Mouse (Mus musculus): ENCODE results near the gene Ssmem1. TPM values are rescaled to one million over a fixed set of nuclear protein-coding genes. Genes with fewer than 3 reads are reported as not detected.
A peak's percentile ranks its signal among the peaks of the same experiment; 100 is the strongest.

The Ssmem1 gene
- polyA plus RNA-seq, 1 experiment from 2014 or later: not detected

GRCm38 (mm10) chr6:30486504-30486903 lies 23.1 kb upstream of the Ssmem1 start:
- 96% methylated on average over 6 of the region's 6 CpGs for WGBS (ENCODE audit: missing documents)
- Histone ChIP-seq H3K79me2 (ENCODE audit: inconsistent target) (no peaks in the 10 kb centered on the region), H3K4me3 (ENCODE audit: inconsistent target) (no peak overlapping the region), H3K36me3 (ENCODE audit: inconsistent target) (peaks cover 93% of the 10 kb centered on the region), H3K27ac (no peak overlapping the region)

DNA sequence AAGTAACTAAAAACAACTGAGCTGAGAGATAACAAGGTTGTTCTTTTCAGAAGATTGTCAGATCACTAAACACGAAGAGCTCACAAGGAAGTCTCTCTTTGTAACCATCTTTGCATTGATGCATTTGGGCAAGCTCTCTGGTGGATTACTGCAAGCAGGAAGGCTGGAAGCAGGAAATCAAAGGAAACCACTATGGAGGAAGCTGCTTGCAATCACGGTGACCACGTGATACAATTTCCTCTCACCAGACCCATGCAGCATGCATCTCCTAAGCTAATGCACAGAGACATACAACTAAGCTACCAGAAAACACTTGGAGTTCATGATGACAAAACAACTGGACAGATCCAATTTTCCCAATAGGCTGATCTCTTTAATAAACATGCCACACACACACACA lies 10.6 kb upstream of the Ssmem1 start:
- no peaks in the 10 kb centered on the region for H3K79me2 ChIP-seq (ENCODE audit: inconsistent target)
- no peak overlapping the region for H3K4me3 ChIP-seq (ENCODE audit: inconsistent target)
- peak overlapping the region; percentile 33; the same call in 1 of the 2 replicates for H3K27ac ChIP-seq
- H3K36me3 ChIP-seq (ENCODE audit: inconsistent target): peaks cover 64% of the 10 kb centered on the region
- WGBS (ENCODE audit: missing documents): 13% methylated on average over 3 of the region's 3 CpGs

DNA sequence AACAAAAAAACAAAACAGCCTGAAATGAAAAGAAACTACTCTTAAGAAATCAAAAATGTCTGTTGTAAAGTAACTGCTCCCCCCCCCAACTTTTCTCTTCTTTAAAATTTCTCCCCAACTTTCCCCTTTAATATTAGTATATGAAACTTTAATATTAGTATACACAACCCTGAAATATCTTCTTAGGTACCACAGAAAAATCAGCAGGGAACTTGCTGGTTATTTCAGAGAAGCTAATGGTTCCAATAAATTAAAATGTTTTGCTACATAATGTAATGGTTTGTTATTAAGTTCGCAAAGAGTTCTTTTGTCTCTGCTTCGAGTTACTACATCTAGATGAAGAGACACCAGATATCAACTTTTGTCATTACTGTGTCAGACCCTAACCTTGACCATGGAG lies 825 bp upstream of the Ssmem1 start:
- peaks cover 24% of the 10 kb centered on the region; the same call in 1 of the 2 replicates for H3K36me3 ChIP-seq (ENCODE audit: inconsistent target)
- no peaks in the 10 kb centered on the region for H3K79me2 ChIP-seq (ENCODE audit: inconsistent target)
- peak overlapping the region; percentile 90 for H3K27ac ChIP-seq
- 9% methylated on average over 2 of the region's 2 CpGs for WGBS (ENCODE audit: missing documents)
- peak overlapping the region; percentile 96 for H3K4me3 ChIP-seq (ENCODE audit: inconsistent target)

- Histone ChIP-seq H3K79me2 (ENCODE audit: inconsistent target) (no peaks in the 10 kb centered on the region), H3K27ac (peak overlapping the region; percentile 90), H3K4me3 (ENCODE audit: inconsistent target) (no peak overlapping the region), H3K36me3 (ENCODE audit: inconsistent target) (peaks cover 9% of the 10 kb centered on the region; the same call in 1 of the 2 replicates)
- 85% methylated on average over 5 of the region's 5 CpGs for WGBS (ENCODE audit: missing documents)
Measured at GRCm38 (mm10) chr6:30510291-30510690, 642 bp downstream of the Ssmem1 start.

GRCm38 (mm10) chr6:30514242-30514641 lies 4.6 kb downstream of the Ssmem1 start:
- Histone ChIP-seq H3K27ac (no peak overlapping the region), H3K36me3 (ENCODE audit: inconsistent target) (no peaks in the 10 kb centered on the region), H3K79me2 (ENCODE audit: inconsistent target) (no peaks in the 10 kb centered on the region), H3K4me3 (ENCODE audit: inconsistent target) (no peak overlapping the region)
- WGBS (ENCODE audit: missing documents): 84% methylated on average over 9 of the region's 9 CpGs

DNA sequence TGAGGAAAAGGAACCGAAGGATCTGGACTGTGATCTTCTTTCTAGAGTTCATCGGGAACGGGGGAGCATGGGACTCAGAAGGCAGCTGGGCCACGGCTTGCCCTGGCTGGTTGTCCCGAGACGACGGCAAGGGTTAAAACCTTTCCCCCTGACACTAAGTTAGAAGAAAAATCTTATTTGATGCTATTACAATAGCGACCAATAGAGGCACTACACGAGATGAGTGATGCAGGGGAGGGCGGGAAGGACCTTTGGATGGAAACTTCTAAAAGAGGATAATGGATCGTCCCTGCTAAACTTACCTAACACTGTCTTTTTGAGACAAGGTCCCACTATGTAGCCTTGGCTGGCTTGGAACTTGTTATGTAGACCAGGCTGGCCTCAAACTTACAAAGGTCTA lies 10.8 kb downstream of the Ssmem1 start:
- Histone ChIP-seq H3K79me2 (ENCODE audit: inconsistent target) (no peaks in the 10 kb centered on the region), H3K27ac (no peak overlapping the region), H3K36me3 (ENCODE audit: inconsistent target) (no peaks in the 10 kb centered on the region), H3K4me3 (ENCODE audit: inconsistent target) (no peak overlapping the region)
- 61% methylated on average over 11 of the region's 11 CpGs for WGBS (ENCODE audit: missing documents)

GRCm38 (mm10) chr6:30525456-30526332 lies 16.0 kb downstream of the Ssmem1 start:
- H3K27ac ChIP-seq: no peak overlapping the region

DNA sequence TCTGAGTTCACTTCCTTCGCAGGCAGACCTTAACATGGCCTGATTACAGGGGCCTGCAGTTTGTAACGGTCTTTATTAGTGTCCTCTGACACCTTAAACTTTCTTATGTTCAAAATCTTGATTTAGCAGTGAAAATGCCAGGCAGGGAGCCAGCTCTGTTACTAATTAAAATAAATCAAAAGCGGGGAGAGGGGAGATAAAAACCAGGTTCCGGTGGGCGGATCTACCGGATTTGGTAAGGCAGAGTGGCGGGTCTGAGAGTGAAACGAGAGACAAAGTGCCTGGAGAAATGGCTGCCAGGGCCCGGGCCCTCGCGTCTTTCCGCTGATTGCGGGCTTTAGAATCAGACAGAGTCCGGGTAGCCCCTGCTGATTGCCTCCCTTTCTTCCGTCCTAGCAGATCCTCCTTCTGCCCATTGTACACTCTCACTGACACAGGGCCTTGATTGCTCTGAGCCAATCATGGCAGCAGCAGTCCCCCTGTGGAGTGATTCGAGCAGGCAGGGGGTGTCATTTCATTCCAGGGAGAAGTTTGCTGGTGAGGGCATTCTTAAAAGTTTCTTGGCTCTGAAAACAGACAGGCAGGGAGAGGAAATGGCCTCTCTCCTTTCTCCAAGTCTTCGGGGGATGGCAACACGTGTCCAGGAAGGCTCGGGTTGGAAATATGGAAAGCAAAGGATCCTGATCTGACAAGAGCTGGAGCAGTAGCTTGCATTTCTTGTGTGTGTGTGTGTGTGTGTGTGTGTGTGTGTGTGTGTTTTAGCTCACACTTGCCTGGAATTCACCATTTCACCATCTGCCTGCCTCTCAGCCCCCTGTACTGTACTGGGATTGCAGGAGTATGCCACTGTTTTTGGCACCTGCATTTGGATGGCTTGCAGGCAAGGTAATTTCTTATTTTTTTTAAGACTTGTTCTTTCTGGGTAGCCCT lies 17.2 kb downstream of the Ssmem1 start:
- no peak overlapping the region for H3K27ac ChIP-seq
- 54% methylated on average over 19 of the region's 19 CpGs for WGBS (ENCODE audit: missing documents)

More at GRCm38 (mm10) chr6:30525456-30526332, 16.0 kb downstream of the Ssmem1 start:
- Histone ChIP-seq H3K79me2 (ENCODE audit: inconsistent target) (no peaks in the 10 kb centered on the region), H3K36me3 (ENCODE audit: inconsistent target) (no peaks in the 10 kb centered on the region), H3K4me3 (ENCODE audit: inconsistent target) (no peak overlapping the region)
- 84% methylated on average over 7 of the region's 7 CpGs for WGBS (ENCODE audit: missing documents)

DNA sequence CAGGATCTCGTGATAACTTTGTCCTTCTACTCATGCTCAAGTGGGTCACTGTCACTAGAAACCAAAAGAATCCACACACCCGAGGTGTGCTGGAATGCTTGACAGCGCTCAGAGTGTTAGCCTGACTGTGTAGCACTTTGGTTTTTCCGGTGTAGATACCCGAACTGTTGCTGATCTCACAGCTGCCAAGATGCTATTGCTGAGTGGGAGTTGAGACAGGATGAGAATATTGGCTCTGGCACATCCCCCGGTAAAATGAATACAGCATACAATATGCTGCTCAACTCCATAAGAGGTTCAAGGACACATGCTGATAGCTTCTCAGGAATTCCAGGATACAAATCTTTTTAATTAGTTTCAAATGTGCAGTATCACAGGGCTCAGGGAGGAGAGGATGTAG lies 19.2 kb downstream of the Ssmem1 start:
- Histone ChIP-seq H3K79me2 (ENCODE audit: inconsistent target) (no peaks in the 10 kb centered on the region), H3K4me3 (ENCODE audit: inconsistent target) (no peak overlapping the region), H3K27ac (no peak overlapping the region), H3K36me3 (ENCODE audit: inconsistent target) (no peaks in the 10 kb centered on the region)
- 91% methylated on average over 6 of the region's 6 CpGs for WGBS (ENCODE audit: missing documents)

More for the DNA sequence above, 17.2 kb downstream of the Ssmem1 start:
- Histone ChIP-seq H3K4me3 (ENCODE audit: inconsistent target) (no peak overlapping the region), H3K36me3 (ENCODE audit: inconsistent target) (no peaks in the 10 kb centered on the region), H3K79me2 (ENCODE audit: inconsistent target) (no peaks in the 10 kb centered on the region)

- Histone ChIP-seq H3K36me3 (ENCODE audit: inconsistent target) (no peaks in the 10 kb centered on the region), H3K27ac (no peak overlapping the region), H3K79me2 (ENCODE audit: inconsistent target) (no peaks in the 10 kb centered on the region), H3K4me3 (ENCODE audit: inconsistent target) (no peak overlapping the region)
- WGBS (ENCODE audit: missing documents): 29% methylated on average over 3 of the region's 3 CpGs
Measured at GRCm38 (mm10) chr6:30535340-30535739, 25.7 kb downstream of the Ssmem1 start.

DNA sequence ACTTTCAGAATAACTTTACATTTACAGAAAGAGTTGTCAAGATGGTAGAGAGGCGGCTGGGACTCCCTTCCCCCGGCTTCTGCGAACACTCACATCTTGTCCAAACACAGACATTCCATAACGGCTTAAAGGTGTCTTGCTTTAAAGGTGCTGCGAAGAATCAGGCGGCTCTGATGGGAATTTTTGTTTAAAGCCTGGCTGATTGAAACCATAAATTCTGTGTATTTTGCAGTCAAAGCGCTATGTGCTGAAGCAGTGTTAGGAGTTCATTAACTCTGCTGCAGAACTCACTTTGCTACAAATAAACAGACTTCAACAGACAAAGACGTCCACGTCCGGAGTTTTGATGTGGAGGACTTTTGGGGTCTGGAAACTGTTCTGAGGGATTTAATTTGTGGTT lies 28.6 kb downstream of the Ssmem1 start:
- H3K4me3 ChIP-seq (ENCODE audit: inconsistent target): no peak overlapping the region
- no peaks in the 10 kb centered on the region for H3K79me2 ChIP-seq (ENCODE audit: inconsistent target)
- 97% methylated on average over 10 of the region's 10 CpGs for whole genome bisulfite sequencing (ENCODE audit: missing documents)
- H3K27ac ChIP-seq: no peak overlapping the region
- no peaks in the 10 kb centered on the region for H3K36me3 ChIP-seq (ENCODE audit: inconsistent target)

- H3K36me3 ChIP-seq (ENCODE audit: inconsistent target): no peaks in the 10 kb centered on the region
- no peak overlapping the region for H3K4me3 ChIP-seq (ENCODE audit: inconsistent target)
- no peak overlapping the region for H3K27ac ChIP-seq
- WGBS (ENCODE audit: missing documents): 91% methylated on average over 5 of the region's 5 CpGs
- no peaks in the 10 kb centered on the region for H3K79me2 ChIP-seq (ENCODE audit: inconsistent target)
Measured at GRCm38 (mm10) chr6:30538800-30539199, 29.2 kb downstream of the Ssmem1 start.

DNA sequence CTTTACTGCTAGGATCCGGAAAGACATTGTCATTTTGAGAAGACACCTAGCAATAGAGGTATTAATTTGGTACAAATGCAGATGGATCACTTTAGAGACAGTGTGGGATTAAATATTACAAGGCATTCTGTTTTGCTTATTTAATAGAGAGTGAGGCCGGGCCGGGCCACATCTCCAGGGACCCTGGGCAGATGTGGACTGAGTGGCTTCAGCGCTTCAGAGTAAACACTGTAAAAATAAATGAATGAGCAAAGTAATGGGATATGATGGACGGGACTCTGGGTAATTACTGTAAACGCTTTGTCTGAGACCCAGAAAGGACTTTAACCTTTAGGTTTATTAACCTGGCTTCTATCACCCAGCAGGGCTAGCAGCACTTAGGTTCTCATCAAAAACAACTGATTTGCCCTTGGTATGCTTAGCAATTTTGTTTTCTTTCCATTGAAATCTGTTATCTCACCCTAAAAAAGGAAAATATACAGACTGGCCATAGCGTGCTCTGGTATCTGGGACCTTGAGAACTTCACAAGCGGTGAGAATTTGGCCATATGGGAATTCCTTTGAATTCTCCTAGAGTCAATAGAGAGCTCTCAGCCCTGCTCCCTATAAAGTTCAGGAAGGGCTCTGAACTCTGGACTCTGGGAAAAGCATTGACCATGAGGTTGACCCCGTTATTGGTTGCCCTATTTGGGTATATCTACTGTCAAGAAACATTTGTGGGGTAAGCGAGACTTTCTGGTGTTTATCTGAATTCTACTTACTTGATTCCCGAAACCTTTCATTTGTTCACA lies 31.6 kb downstream of the Ssmem1 start, which contains the start of gene Cpa2:
Gene Cpa2, plus strand, starts transcription at position 574 of the 791 bp plus-strand sequence.
- no peaks in the 10 kb centered on the region for H3K36me3 ChIP-seq (ENCODE audit: inconsistent target)
- H3K27ac ChIP-seq: no peak within 1 kb of the TSS
- no peak within 1 kb of the TSS for H3K4me3 ChIP-seq (ENCODE audit: inconsistent target)
- H3K79me2 ChIP-seq (ENCODE audit: inconsistent target): no peaks in the 10 kb centered on the region
- WGBS (ENCODE audit: missing documents): 93% methylated on average over 11 of the region's 11 CpGs

GRCm38 (mm10) chr6:30542277-30542676 lies 32.6 kb downstream of the Ssmem1 start:
- no peaks in the 10 kb centered on the region for H3K36me3 ChIP-seq (ENCODE audit: inconsistent target)
- H3K79me2 ChIP-seq (ENCODE audit: inconsistent target): no peaks in the 10 kb centered on the region
- no peak overlapping the region for H3K4me3 ChIP-seq (ENCODE audit: inconsistent target)
- 92% methylated on average over 6 of the region's 6 CpGs for WGBS (ENCODE audit: missing documents)
- H3K27ac ChIP-seq: no peak overlapping the region

Measured in macrophage (primary cell).